Mouse (Mus musculus): ENCODE results near the gene Stt3a. TPM values are rescaled to one million over a fixed set of nuclear protein-coding genes. Genes with fewer than 3 reads are reported as not detected.

Stt3a gene
- total RNA-seq, 4 experiments from 2014 or later, result 245 to 300 (median 274) TPM

- DNase-seq, result no peak
Measured at GRCm38 (mm10) chr9:36716624-36717023, 50.9 kb downstream of the Stt3a start.

DNA sequence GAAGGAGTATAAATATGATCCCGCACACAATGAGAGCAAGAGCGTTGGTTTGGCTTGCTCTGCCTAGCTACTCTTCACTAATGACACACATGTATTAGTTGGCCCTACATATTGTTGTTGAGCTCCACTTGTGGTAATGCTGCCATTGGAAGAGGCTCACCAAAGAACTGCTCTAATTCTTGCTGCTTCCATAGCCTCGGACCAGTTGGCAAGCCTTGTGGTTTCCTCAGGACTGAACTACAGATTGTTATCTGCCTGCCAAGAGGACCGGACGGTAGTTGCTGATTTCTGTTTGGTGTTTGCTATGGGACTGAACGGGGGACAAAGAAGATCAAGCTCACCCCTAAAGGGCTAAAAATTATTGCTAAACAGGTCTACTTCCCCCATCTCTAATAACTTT is 60.2 kb downstream of the Stt3a start:
- DNase-seq, result no peak

- DNase-seq, result no peak
Measured at GRCm38 (mm10) chr9:36705923-36706322, 61.6 kb downstream of the Stt3a start.

- no peak for DNase-seq
Measured at GRCm38 (mm10) chr9:36694276-36694675, 73.2 kb downstream of the Stt3a start.

- DNase-seq, result no peak
Measured at GRCm38 (mm10) chr9:36692920-36693319, 74.6 kb downstream of the Stt3a start, which contains the start of gene Acrv1. Gene Acrv1 (plus strand): TSS chr9:36693220.

DNA sequence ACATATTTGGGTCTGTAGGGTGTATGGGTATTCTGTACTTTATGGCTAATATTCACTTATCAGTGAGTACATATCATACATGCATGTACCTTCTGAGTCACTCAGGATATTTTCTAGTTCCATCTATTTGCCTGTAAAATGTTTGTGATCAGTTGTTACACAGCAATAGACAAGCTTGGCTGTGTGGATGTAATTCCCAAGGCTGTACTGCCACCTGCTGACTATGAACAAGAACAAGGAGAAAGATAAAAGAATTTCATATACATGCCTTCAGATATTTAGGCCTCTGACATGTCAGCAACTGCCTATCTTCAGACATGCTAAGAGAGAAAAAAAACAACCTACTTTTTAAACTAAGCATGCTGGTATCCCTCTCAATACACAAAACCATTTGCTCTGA is 80.2 kb downstream of the Stt3a start:
- DNase-seq, result no peak

GRCm38 (mm10) chr9:36681424-36681823 is 86.1 kb downstream of the Stt3a start:
- no peak for DNase-seq

Other genes starting within 250 kb of the Stt3a start
- not detected for gene Gm5615, start 225.7 kb downstream of the Stt3a start, total RNA-seq (2022)
- gene Gm17689, start 185.0 kb downstream of the Stt3a start, total RNA-seq (2022), result not detected
- not detected for gene A630095E13Rik, start 124.3 kb downstream of the Stt3a start, total RNA-seq (2022)
- not detected for gene Acrv1, start 74.5 kb downstream of the Stt3a start, total RNA-seq (2022)
- 1 to 10 TPM; 2.1 to 3.6 (median 2.9) TPM for gene Chek1, start 40.6 kb downstream of the Stt3a start, total RNA-seq (2022)
- gene Ei24, start 29.7 kb upstream of the Stt3a start, total RNA-seq (2022), result 100 to 1,000 TPM; 117 to 124 (median 122) TPM
- gene Fez1, start 54.2 kb upstream of the Stt3a start, total RNA-seq (2022), result 10 to 100 TPM in 1 of 4 experiments, 1 to 10 TPM in 3; 5.7 to 10.3 (median 7.5) TPM